Comparison of ENCODE assay signal across 23 mouse cellular contexts in the genomic region with DNA sequence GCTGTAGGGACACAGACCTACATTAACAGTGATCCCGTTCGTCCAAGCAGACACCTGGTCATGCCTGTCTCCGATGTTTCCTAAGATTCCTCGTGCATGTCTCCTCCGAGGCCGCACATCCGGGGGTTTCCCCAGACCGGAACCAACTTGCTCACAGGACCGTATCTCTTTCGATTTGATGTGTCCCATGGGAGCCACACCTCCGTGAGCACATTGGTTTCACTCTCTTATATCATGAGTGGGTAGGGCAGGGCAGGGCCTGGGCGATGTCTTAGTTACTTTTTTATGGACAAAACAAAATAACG. TPM values are rescaled to one million over a fixed set of nuclear protein-coding genes. Genes with fewer than 3 reads are reported as not detected.
A peak's percentile ranks its signal among the peaks of the same experiment; 100 is the strongest.
DNase-seq lines count a peak whose midpoint lies in the region; ATAC-seq lines count a peak whose summit lies in the region.
"Had no signal": no experiment of that assay in that cellular context is flagged by ENCODE, and none has a peak within 500 bp of the region (broad histone marks: within the 10 kb centered on the region; RNA-seq: fewer than 3 reads in every experiment).

No protein-coding gene starts in this region.

- no peaks in the 10 kb centered on the region for H3K9me3 ChIP-seq in heart, embryonic 10.5 days
- H3K9me3 ChIP-seq: embryonic facial prominence, embryonic 13.5 days; G1E; hindbrain, embryonic 12.5 days; intestine, embryonic 15.5 days; kidney, embryonic 15.5 days; midbrain, embryonic 15.5 days had no signal

- no peak overlapping the region for H3K4me3 ChIP-seq in heart, embryonic 10.5 days
- H3K4me3 ChIP-seq: embryonic facial prominence, embryonic 13.5 days; gastrocnemius, adult 2 months; hindbrain, embryonic 12.5 days; intestine, embryonic 15.5 days; kidney, embryonic 15.5 days; midbrain, embryonic 15.5 days had no signal

- H3K4me1 ChIP-seq in heart, embryonic 10.5 days = peaks cover 7% of the 10 kb centered on the region; the same call in 1 of the 2 replicates
- H3K4me1 ChIP-seq: embryonic facial prominence, embryonic 13.5 days; hindbrain, embryonic 12.5 days; midbrain, embryonic 15.5 days had no signal

- DNase-seq in heart, embryonic 10.5 days (ENCODE audit: low spot score) = peak; percentile 51
- DNase-seq in heart, postnatal 4 days = no peak
- peak; percentile 47 to 58 for DNase-seq in spleen, postnatal 14 days (ENCODE audit: low spot score in 2 of 2)
- no peak for DNase-seq in thymus, postnatal 36 days
- DNase-seq in testis, postnatal 14 days (ENCODE audit: low spot score) = no peak
- no peak for DNase-seq in cerebellum, postnatal 25 days
- DNase-seq: adrenal gland, adult 2 months; cerebellum, adult 11-12 months; gastrocnemius, adult 2 months; left cerebral cortex, postnatal 4 days; lung, embryonic 14.5 days; thymus, postnatal 4 days had no signal

- 87% methylated on average over 13 of the region's 13 CpGs for WGBS in heart, embryonic 10.5 days

- H3K27me3 ChIP-seq in heart, embryonic 10.5 days (ENCODE audit: insufficient read depth, poor library complexity, severe bottlenecking) = peaks cover 13% of the 10 kb centered on the region; the same call in 1 of the 2 replicates
- H3K27me3 ChIP-seq: embryonic facial prominence, embryonic 13.5 days; hindbrain, embryonic 12.5 days; intestine, embryonic 15.5 days; kidney, embryonic 15.5 days; midbrain, embryonic 15.5 days had no signal

- H3K36me3 ChIP-seq in heart, embryonic 10.5 days = no peaks in the 10 kb centered on the region
- H3K36me3 ChIP-seq: embryonic facial prominence, embryonic 13.5 days; G1E; hindbrain, embryonic 12.5 days; intestine, embryonic 15.5 days; kidney, embryonic 15.5 days; midbrain, embryonic 15.5 days had no signal

- no peak overlapping the region for H3K27ac ChIP-seq in heart, embryonic 10.5 days
- H3K27ac ChIP-seq: embryonic facial prominence, embryonic 13.5 days; gastrocnemius, adult 2 months; hindbrain, embryonic 12.5 days; intestine, embryonic 15.5 days; kidney, embryonic 15.5 days; midbrain, embryonic 15.5 days had no signal

- ATAC-seq in CD4-positive, CD25-positive, alpha-beta regulatory T cell, adult 4 months = peak; percentile 67
- ATAC-seq in monocyte, adult 5-6 weeks (replicated peaks; ENCODE audit: insufficient number of reproducible peaks, low FRiP score, low TSS enrichment, poor library complexity, severe bottlenecking) = peak; percentile 28
- ATAC-seq: intestine, embryonic 15.5 days; midbrain, embryonic 15.5 days had no signal

RNA-seq across cellular contexts. Expression of a gene that starts 23.6 kb away (rescaled TPM):
- polyA plus RNA-seq in heart, embryonic 10.5 days (2016; fragmentation: Nextera tagmentation; extraction: Ambion mirVana) = 1.4 and 2.1 TPM in 2 replicates
- total RNA-seq in heart, postnatal 4 days (2021) = 1 to 10 TPM; 3.8 to 4.6 TPM
- 10 to 100 TPM in 1 of 2 experiments, 1 to 10 TPM in 1; 8.8 to 19.3 TPM for polyA plus RNA-seq in CD4-positive, CD25-positive, alpha-beta regulatory T cell, adult 4 months (2017; shearing (Covaris generic))
- 10.0 to 15.9 TPM (median 12.7 TPM) in 3 replicates for total RNA-seq in monocyte, adult 5-6 weeks (2017)
- polyA plus RNA-seq: G1E had no signal

RNA-seq across cellular contexts. Expression of a gene that starts 49.3 kb away (rescaled TPM):
- polyA plus RNA-seq in heart, embryonic 10.5 days (2016; fragmentation: Nextera tagmentation; extraction: Ambion mirVana) = 0.18 and 0.45 TPM in 2 replicates
- total RNA-seq in heart, postnatal 4 days (2021) = not detected
- polyA plus RNA-seq in CD4-positive, CD25-positive, alpha-beta regulatory T cell, adult 4 months (2017; shearing (Covaris generic)) = under 1 TPM in 1 of 2 experiments, not detected in 1; 0.33 TPM
- total RNA-seq in monocyte, adult 5-6 weeks (2017) = not detected in 3 replicates
- total RNA-seq: adrenal gland, adult 2 months; G1E; gastrocnemius, adult 2 months; megakaryocyte, adult 5-6 weeks had no signal

RNA-seq across cellular contexts. Expression of a gene that starts 50.9 kb away (rescaled TPM):
- polyA plus RNA-seq in heart, embryonic 10.5 days (2016; fragmentation: Nextera tagmentation; extraction: Ambion mirVana) = not detected in 2 replicates
- not detected for total RNA-seq in heart, postnatal 4 days (2021)
- not detected for polyA plus RNA-seq in CD4-positive, CD25-positive, alpha-beta regulatory T cell, adult 4 months (2017; shearing (Covaris generic))
- not detected in 3 replicates for total RNA-seq in monocyte, adult 5-6 weeks (2017)
- total RNA-seq: gastrocnemius, adult 2 months; left cerebral cortex, postnatal 4 days had no signal
- polyA plus RNA-seq: G1E; heart, embryonic 14.5 days; liver, embryonic 11.5 days; midbrain, embryonic 15.5 days had no signal

Comparison
In these comparisons a context has a peak if more than half of its experiments do, and no peak if none do; other contexts are left out.
1. DNase-seq: peak in heart, embryonic 10.5 days (single experiment) and spleen, postnatal 14 days (2 of 2); none in heart, postnatal 4 days (single experiment), thymus, postnatal 36 days (0 of 2), testis, postnatal 14 days (single experiment) and cerebellum, postnatal 25 days (0 of 2).